Mouse (Mus musculus): ENCODE results near the gene Vamp4.

The Vamp4 gene

DNA sequence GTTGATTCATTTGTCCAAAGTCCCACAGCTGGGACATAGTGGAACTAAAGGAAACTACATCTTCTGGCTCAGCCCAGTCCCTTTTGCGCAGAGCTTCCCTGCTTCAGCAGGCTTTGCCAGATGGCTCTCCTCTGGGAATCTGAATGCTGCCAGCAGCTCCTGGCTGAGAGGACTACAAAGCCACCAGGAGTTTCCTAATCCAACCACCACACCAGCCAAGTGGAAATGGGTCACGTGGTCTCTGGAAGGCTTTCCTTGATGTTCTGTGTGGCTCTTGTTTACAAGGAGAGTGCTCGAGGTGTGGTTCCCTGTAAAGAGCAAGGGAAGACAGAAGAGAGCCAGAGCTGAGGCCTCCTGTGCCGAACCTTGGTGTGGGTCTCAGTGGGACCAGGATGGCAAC, 73.4 kb downstream of the Vamp4 start:
- DNase-seq (ENCODE audit: extremely low spot score, low read depth, low spot score): no peak

DNA sequence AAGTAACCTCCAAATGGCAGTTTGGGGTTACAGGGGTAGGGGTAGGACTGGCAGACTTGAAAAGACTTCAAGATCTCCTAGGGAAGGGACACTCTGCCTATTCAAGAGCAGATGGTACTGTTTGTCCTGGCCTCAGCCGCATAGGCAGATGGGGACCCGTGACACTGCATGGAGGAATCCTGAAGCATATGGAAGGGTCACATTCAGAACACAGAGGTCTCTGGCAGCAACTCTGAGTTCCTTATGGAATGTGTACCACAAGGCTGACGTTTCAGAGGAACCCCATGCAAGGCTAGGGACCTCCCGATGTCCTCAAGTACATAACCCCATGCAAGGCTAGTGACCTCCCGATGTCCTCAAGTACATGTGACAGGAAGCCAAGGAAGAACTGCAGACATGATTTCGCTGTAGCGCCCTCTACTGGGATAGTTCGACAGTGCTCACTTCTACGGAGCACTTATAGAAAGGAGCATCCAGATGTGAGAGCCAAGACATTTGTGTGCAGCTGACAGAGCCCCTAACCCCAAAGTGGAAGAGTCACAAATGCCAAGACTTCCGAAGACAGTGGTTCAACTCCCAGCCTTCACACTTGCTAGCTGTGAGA, 75.9 kb downstream of the Vamp4 start:
- DNase-seq (ENCODE audit: extremely low spot score, low read depth, low spot score): no peak

DNA sequence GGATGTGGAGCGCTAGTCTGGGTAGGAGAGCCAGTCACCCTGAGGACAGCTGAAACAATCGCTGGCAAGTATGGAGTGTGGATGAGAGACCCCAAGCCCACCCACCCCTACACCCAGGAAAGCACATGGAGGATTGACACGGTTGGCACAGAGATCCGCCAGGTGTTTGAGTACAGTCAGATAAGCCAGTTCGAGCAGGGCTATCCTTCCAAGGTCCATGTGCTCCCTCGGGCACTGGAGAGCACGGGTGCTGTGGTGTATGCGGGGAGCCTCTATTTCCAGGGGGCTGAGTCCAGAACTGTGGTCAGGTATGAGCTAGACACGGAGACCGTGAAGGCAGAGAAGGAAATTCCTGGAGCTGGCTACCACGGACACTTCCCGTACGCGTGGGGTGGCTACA, 78.1 kb downstream of the Vamp4 start:
- no peak for DNase-seq (ENCODE audit: extremely low spot score, low read depth, low spot score)

All from hindlimb bud, embryonic 11.5 days (tissue).